Mouse (Mus musculus) stomach, postnatal 0 days (tissue): ENCODE measurements around the gene Acta1.

ENCODE experiments used
- CTCF ChIP-seq: IDR thresholded peaks from 2 replicates; pipeline ENCODE4 v1.5.1; 2016; ENCODE audit warnings: antibody characterized with exemption, low read depth, mild to moderate bottlenecking, moderate library complexity
- EP300 ChIP-seq: optimal IDR thresholded peaks from 2 replicates; pipeline ENCODE3; 2016; ENCODE audit warnings: antibody characterized with exemption

- no peak for TF ChIP-seq CTCF
- TF ChIP-seq EP300 = no peak
Measured at GRCm38 (mm10) chr8:123872048-123872447, 22.5 kb downstream of the Acta1 start.
